Comparison of ENCODE assay signal across 46 mouse cellular contexts in the genomic region with DNA sequence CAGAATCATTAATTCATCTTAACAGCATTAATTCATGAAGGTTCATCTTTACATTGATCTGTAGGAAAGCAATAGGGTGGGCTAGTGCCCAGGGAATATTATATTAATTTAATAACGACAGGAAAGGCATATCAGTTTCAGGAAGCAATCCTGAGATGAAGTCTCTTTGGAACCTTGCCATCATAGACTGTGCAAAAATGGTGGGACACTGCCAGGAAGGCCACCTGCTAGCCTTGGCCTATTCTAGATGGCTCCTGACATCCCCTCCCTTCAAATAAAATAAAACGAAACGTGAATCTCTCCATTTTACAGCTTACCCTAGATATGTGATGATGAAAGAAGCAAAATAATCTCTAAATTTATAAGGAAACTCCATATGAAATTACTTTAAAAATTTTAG. TPM values are rescaled to one million over a fixed set of nuclear protein-coding genes. Genes with fewer than 3 reads are reported as not detected.
"Had no signal": no experiment of that assay in that cellular context is flagged by ENCODE, and none has a peak within 500 bp of the region (broad histone marks: within the 10 kb centered on the region; RNA-seq: fewer than 3 reads in every experiment).

No protein-coding gene starts in this region.

- H3K27ac ChIP-seq: limb, embryonic 10.5 days; limb, embryonic 12.5 days; limb, embryonic 13.5 days; limb, embryonic 15.5 days; liver, embryonic 12.5 days; liver, embryonic 13.5 days; liver, embryonic 14.5 days; liver, embryonic 15.5 days; lung, embryonic 15.5 days; macrophage; midbrain, embryonic 10.5 days; midbrain, embryonic 12.5 days; midbrain, embryonic 13.5 days; midbrain, embryonic 15.5 days; neural tube, embryonic 12.5 days had no signal

- H3K27me3 ChIP-seq: liver, embryonic 13.5 days; liver, embryonic 15.5 days; lung, embryonic 15.5 days; neural tube, embryonic 12.5 days had no signal

- DNase-seq: liver; liver, embryonic 13.5 days; liver, postnatal 0 days; lung, adult 18-20 months; lung, adult 2 months; lung, embryonic 14.5 days; lung, postnatal 10 days; lung, postnatal 14 days; lung, postnatal 36 days; lung, postnatal 4 days; midbrain, embryonic 14.5 days had no signal

- H3K4me1 ChIP-seq: limb, embryonic 10.5 days; limb, embryonic 12.5 days; limb, embryonic 13.5 days; limb, embryonic 15.5 days; liver, embryonic 12.5 days; liver, embryonic 13.5 days; liver, embryonic 15.5 days; lung, embryonic 15.5 days; megakaryocyte, embryonic 14.5 days; midbrain, embryonic 10.5 days; midbrain, embryonic 12.5 days; midbrain, embryonic 13.5 days; midbrain, embryonic 15.5 days; neural tube, embryonic 12.5 days had no signal

- H3K4me3 ChIP-seq: limb, embryonic 10.5 days; limb, embryonic 12.5 days; limb, embryonic 13.5 days; limb, embryonic 15.5 days; liver, embryonic 12.5 days; liver, embryonic 13.5 days; liver, embryonic 15.5 days; lung, embryonic 15.5 days; megakaryocyte, embryonic 14.5 days; midbrain, embryonic 10.5 days; midbrain, embryonic 12.5 days; midbrain, embryonic 13.5 days; midbrain, embryonic 15.5 days; myocyte; neural tube, embryonic 12.5 days had no signal

RNA-seq across cellular contexts. Expression of a gene that starts 41.3 kb away (rescaled TPM):
- total RNA-seq: left cerebral cortex, adult 8-10 months; left cerebral cortex, postnatal 14 days; left cerebral cortex, postnatal 25 days; left cerebral cortex, postnatal 36 days; liver, adult 2 months; megakaryocyte progenitor cell, adult 5-6 weeks; megakaryocyte, adult 5-6 weeks; megakaryocyte-erythroid progenitor cell, adult 5-6 weeks; midbrain, postnatal 0 days; monocyte, adult 5-6 weeks had no signal
- polyA plus RNA-seq: limb, embryonic 10.5 days; limb, embryonic 11.5 days; limb, embryonic 12.5 days; limb, embryonic 13.5 days; limb, embryonic 14.5 days; limb, embryonic 15.5 days; liver, adult 2 months; liver, embryonic 11.5 days; liver, embryonic 12.5 days; liver, embryonic 13.5 days; liver, embryonic 14.5 days; liver, embryonic 15.5 days; liver, embryonic 16.5 days; liver, postnatal 0 days; lung, adult 2 months; lung, embryonic 14.5 days; lung, embryonic 15.5 days; lung, embryonic 16.5 days; lung, postnatal 0 days; macrophage; midbrain, embryonic 10.5 days; midbrain, embryonic 11.5 days; midbrain, embryonic 12.5 days; midbrain, embryonic 13.5 days; midbrain, embryonic 14.5 days; midbrain, embryonic 15.5 days; midbrain, embryonic 16.5 days; midbrain, postnatal 0 days; myocyte; neural tube, embryonic 11.5 days; neural tube, embryonic 12.5 days had no signal

RNA-seq across cellular contexts. Expression of a gene that starts 52.8 kb away (rescaled TPM):
- total RNA-seq: left cerebral cortex, adult 8-10 months; left cerebral cortex, postnatal 14 days; left cerebral cortex, postnatal 25 days; left cerebral cortex, postnatal 36 days; liver, adult 2 months; megakaryocyte progenitor cell, adult 5-6 weeks; megakaryocyte, adult 5-6 weeks; megakaryocyte-erythroid progenitor cell, adult 5-6 weeks; monocyte, adult 5-6 weeks had no signal
- polyA plus RNA-seq: limb, embryonic 10.5 days; limb, embryonic 12.5 days; limb, embryonic 13.5 days; limb, embryonic 14.5 days; limb, embryonic 15.5 days; liver, adult 2 months; liver, embryonic 13.5 days; liver, embryonic 15.5 days; liver, postnatal 0 days; macrophage; midbrain, embryonic 10.5 days; midbrain, embryonic 11.5 days; midbrain, embryonic 12.5 days; midbrain, embryonic 13.5 days; midbrain, embryonic 16.5 days; myocyte; neural tube, embryonic 11.5 days; neural tube, embryonic 12.5 days had no signal
